Mouse (Mus musculus) adipocyte (in vitro differentiated cells): ENCODE results near the gene Lamc2.
A peak's percentile ranks its signal among the peaks of the same experiment; 100 is the strongest.

ENCODE experiments used
- DNase-seq: peaks from one replicate; pipeline ENCODE4 v3.0.0-alpha.2; 2016; ENCODE audit warnings: low spot score

Gene Lamc2

DNA sequence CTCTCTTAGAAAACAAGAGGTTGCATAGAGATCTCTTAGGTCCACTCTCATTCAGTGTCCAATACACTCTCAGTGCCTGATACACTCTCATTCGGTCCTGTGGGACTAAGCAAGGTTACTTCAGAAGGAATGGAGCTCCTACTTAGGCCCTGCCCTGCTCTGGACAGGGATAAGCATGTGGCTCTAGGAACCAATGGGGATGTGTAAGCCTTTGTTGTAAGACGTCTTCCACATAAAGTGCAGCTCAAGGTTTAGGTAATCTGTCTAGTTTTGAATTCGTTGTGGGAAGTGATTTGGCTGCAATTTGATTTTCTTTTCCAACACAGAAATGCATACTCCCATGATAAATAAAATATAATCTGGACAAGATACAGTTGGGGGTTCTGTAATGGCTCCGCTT is 6.1 kb downstream of the Lamc2 start:
- no peak for DNase-seq

DNA sequence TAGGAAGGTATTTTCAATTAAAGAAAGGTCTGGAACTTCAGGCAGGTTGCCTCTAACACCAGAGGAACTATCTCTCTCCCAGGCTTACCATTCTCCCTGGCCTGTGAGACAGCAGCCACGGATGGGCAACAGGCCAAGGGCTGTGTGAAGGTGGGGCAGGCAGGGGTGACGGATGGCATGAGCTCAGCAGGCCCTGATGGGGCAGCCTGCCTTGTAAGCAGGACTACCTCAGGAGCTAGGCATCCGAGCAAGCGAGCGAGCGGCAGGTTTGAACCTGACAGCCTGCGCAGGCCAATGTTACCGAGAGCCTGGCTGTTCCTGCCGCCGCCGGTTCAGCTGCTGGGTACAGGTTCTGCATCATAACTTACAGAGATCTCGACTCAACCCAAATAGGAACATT is 11.4 kb downstream of the Lamc2 start:
- DNase-seq, result no peak

DNA sequence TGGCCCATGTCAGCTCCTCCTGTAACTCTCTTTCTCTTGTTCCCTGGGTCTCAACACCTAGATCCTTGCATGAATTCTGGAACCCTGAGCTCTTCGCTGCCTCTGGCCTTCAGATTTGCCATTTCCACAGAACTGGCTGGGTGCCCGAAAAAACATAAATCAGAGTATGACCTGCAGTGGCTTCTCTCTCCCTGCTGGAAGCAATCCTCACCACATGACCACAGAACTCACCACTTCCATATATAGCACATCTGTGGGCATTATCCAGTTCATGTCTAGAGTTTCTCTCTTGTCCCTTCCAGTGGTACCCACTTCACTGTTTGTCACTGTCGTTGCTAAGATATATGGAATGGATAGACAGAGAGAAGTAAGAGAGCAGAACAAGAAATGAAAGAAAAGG is 13.0 kb downstream of the Lamc2 start:
- DNase-seq, result peak; percentile 96

DNA sequence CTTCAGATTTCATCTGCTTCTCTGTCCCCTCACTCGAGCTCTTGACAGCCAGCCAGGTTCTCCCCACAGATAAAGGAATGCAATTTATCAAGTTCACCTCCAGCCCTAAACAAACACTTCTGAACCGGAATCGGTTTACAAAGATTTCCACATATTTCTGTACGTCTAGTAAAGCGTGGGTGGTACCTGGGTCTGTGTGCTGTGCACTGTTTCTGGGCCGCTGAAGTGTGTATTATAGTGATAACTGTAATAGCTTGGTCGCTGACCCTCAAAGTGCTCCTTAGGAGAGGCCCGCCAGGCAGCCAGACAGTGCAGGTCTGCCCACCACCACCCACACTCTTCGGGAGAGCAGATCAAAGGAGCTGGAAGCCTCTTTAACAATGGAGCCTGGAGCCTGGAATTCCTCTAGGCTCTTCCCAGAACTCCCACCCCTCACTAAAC is 13.9 kb downstream of the Lamc2 start:
- no peak for DNase-seq

DNA sequence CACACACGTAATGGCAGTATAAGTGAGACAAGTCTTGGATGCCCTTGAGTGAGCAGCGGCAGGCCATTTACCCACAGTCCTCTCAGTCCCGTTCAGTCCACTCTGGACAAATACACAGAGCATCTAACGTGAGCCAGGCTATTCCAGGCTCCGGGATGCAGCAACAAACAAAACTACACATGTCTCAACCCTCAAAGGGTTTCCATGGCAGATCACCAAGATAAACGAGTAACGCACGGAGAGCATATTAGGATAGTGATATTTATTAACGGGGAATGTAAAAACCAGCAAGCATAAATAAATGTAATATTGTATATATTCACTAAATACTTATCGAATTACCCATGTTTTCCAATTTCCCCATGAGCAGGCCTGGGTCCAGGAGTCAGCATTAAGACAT is 15.2 kb downstream of the Lamc2 start:
- DNase-seq, result peak; percentile 56

DNA sequence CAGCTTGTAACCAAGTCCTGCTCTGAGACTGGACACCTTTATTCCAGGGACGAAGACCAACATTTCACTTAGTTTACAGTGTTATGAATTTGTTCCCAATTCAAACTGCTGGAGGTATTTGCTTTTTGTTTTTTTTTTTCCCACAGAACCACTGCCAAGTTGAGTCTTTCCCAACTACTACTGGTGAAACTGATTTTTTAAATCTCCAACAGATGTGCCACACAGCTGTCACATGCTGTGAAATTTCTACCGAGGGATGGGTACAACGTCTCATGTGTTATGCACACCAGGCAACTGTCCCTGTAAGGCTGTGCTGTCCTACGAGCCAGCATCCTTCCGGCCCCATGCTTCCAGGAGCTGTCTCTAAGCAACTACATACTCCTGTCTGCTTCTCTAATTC is 18.0 kb downstream of the Lamc2 start:
- peak; percentile 89 for DNase-seq

DNA sequence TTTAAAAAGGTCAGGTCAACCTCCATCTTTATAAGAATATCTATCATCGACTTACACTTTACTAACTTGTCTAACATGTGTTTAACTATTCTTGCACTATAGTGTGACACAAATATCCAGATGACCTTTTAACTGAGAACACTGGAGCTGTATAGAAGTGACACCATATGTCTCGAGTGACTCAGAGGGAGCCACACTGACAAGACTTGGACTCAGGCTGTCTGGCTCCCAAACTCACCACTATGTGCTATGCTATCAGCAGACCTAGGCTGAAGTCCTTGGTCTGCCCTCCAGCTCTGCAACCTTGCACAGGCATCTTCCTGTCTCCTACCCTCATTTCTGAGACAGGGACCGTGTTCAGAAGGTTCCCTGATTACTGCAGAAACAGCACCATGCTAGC is 22.4 kb downstream of the Lamc2 start:
- no peak for DNase-seq

DNA sequence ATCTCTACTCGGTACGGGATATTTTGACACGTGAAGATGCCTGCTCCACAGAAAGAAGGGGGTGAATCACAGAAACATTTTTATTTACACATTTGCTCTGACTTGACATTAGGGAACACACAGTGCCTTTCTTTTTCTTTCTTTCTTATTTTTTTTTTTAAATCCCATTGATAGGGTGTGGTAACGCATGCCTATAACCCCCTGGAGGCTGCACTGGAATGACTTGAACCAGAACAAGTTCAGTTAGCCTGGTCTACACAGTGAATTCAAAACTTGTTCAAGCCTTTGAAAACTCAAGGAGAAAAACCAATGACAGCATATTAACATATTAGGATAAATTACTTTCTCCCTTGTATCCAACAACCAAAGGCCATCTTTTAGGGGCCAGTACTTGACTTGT is 27.1 kb downstream of the Lamc2 start:
- no peak for DNase-seq

DNA sequence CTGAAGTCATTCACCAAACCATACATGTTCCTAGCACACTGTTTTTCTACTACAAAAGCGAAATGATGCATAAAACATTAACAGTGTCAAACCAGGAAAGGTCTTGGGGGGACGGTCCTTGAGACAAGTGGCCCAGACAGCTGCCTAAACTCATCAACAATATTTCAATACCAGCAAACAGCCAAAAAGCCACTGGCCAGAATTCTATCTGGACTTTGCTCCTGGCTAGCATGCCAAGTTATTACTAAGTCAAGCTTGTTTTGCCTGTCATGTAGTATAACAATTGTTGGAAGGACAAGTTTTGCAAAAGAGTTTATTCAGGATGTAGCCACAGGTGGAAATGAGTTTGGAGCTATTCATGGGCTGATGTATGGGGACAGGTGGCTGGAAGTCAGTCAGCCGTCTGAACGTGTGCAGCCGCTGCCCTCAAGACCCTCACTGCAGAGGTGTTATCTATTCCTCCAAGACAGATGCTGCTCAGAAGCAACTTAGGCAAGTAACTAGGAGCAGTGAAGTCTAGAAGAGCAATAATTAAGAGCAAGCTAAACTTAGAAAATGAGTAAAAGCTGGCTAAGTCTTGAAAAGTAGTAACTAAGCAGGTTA is 29.1 kb downstream of the Lamc2 start:
- DNase-seq, result peak; percentile 55

DNA sequence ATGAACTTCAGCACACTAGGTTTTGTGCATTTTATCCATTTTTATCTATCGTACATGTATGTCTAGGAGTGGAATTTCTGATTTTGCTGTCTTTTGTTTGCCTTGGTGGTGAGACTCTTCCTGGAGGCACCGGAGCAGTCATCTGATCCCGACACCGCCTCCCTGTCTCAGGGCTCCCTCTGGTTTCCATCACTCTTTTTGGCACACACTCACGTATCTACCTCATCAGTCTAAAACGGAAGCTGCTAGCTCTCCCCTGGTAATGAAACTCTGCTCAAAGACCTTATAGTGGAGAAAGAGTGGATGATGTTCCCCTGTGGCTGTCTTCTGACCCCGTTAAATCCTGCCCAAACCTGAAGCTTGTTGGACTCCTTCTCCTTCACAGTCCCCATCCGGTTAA is 30.9 kb downstream of the Lamc2 start:
- DNase-seq, result no peak

DNA sequence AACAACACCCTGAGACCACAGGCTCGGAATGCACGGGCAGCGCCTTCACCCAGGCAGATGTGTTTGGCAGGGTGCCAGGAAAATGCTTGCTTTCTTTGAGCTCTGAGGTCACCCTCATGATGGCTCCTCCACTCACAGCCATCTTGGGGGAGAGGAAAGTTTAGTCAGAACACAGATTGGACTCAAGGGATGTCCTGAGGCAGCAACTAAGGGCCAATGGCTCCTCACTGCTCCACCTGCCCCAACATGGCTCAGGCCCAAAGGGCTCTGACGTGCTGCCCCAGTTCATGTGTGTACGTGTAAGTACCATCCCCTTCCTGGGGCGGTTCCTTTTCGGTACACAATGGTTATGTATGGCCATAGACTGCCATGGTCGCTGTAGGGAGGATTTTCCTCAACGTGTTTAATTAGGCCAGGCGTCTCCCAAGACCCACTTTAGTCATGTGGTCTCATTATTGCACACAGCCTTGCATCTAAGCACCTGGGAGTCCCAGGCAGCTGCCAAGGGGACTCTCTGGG is 32.6 kb downstream of the Lamc2 start:
- no peak for DNase-seq

DNA sequence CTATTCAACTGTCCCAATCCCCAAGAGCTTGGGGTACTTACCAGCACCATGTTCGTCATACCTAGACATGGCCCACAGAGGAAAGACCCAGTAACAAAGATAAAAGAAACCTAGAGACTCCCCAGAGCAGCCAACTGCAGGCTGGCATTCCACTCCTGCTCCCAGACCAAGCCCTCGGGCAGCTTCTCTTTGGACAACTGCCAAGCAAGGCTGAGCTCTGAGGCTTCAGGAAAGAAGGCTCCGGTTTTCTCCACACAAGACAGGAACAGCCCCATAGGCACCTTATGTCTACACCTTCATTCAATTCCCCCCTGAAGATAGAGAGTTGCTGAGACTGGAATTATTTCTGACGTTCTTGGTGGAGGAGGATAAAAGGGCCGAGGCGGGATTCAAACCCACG is 33.7 kb downstream of the Lamc2 start:
- DNase-seq, result peak; percentile 66

DNA sequence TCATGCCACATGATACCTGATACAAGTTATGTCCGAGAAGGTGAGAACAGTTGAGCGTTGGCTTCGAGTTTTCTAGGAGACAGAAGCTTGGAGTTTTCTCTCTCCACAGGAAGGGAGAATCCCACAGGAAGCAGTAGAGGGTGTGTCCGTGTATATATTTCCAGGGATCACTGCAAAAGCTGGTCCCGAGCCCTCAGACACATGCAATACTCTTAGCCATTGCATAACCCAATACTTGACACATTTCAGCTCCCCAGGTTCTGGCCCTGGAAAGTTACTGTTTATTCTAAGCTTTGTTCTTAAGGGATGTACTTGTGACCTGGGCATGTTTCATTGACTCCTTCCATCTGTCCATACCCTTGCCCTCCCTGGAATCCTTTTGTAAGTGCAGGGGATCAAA is 40.5 kb downstream of the Lamc2 start:
- no peak for DNase-seq

DNA sequence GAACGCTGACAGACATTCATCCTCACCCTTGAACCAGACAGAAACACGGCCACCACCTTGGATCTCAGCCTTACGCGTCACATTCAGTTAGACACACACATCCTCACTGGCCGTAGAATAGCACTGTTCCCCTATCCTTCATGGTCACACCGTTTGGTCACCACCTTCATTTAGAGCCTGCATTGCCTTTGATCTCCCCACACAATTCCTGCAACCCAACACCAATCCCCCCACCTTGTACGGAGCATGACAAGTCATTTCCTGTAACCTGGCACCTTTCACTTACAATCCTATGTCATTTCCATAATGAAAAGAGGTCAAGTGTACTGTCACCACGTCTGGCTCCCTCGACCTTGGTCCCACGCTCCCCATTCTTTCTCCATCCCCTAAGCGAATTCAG is 42.2 kb downstream of the Lamc2 start:
- DNase-seq, result no peak

DNA sequence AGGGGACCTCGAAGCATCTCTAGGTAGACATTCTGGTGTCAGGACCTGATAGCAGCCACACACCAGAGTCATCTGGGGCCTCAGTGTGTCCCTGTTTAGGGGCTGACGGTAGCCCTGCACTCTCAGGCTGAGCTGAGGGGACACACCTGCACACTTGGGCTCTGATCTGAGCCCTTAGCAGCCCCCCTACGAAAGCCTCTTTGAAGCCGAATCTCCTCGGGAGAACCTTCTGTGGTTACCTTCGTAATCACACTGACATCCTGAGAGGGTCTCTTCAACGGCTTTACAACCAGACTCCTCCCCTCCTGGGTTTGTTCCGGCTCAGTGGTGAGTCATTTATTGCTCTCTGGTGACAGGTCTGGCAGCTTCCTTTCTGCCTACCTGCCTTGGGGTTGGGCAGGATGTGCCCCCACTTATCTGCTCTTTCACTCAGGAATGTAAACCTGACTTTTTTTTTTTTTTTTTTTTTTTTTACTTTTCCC is 45.5 kb downstream of the Lamc2 start:
- DNase-seq, result no peak

DNA sequence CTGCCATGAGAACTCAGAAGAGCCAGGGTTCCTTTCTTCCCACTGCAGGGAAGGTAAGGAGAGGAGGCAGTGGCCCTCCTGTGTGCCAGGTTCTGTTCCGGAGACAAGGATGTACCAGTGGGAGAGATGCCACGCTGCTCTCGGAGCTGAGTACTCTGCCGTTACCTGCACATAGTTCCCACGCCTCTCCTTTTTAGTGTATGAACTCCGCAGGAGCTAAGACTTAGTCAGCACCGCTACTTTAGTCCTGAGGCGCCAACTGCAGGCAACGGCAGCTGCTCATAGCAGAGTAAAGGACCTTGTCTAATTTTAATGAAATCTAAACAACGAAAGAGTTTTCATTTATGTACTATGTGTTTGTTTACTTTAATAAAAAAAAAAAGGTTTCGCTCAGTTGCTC is 46.0 kb downstream of the Lamc2 start:
- no peak for DNase-seq

DNA sequence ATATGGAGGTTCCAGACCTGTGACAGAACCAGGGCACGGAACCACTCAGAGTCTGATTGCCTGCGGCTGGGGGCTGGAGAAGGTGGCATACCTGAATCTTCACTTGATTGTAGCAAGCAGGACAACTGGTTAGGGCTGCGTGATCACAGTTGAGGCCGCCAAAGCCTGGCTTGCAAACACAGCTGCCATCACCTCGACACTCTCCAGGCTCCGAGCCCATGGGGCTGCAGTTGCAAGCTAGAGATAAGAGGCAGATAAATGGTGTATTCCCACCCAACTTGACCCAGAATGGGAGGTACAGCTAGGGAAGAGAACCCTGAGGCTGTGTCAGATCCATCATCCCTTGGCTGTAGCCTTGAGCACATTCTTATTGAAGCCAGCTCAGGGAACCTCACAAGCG is 46.6 kb downstream of the Lamc2 start:
- DNase-seq, result no peak

DNA sequence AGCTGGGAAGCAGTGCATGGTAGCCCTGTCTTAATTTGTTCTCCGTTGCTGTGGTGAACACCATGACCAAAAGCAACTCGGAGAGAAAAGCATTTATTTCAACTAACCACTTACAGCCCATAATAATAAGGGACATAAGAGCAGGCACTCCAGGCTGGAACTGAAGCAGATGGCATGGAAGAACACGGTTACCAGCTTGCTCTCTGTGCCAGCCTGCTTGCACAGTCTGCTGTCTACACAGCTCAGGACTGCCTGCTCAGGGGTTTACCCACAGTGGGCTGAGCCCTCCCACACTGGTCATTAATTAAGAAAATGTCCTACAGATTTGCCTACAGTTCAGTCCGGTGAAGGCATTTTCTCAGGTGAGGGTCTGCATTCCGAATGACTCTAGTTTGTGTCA is 47.8 kb downstream of the Lamc2 start:
- no peak for DNase-seq

DNA sequence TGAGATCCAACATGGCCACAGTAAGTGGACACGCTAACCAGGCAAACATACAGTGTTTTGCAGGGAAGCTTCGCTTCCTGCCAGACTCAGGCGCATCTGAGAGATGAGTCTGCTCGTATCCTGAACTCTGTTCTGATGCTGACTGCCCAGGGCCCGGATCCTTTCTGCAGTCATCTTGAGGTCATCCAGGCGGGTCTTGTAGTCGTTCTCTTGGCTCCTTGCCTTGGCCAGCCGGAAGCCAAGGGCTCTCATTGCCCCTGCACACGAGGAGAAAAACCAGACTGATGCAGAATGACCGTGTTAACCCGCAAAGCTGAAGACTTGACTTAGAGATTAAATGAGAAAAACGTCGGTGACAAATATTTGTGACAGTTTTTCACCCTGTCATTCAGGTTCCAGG is 49.6 kb downstream of the Lamc2 start:
- DNase-seq, result no peak

DNA sequence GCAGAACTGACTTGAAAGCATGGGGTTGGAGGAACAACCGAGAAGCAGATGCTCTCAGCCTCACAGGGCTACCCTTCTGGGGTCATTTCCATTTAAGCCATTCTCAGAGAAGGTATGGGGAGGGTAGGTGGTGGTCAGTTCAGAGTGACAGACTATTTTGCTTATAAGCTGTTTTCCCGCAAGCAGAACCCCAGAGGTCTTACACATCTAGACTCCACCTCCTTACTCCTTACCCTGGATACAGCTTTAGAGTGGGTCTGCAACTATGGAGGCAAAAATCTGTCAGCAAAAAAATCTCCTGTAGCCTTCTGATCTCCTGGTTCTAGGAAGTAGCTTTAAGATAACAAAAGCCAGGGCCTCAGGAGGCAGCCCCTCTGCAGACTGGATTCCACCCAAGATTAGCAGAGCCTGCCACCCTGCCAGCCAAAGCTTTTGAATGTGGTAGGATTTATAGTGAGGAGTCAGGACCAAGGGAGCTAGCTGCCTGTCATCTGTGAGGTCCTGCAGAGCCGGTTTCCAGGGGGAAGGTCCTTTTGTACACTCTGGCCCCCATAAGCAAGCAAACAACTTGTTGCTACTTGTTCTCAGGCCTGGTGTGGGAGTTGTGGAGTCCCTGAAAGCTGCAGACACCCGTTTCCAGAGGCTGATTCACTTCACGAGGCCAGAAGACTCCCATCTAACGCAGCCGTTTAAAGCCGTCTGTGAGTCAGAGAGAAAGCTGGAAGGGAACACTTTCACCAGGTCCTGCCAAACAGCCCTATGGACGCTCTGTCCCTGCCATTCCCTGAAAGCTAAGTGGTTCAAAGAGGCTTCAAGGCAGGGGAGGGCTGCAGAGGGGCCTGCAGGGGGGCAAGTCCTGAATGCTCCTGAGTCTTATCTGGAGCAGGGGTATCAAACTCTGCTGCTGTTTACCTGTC is 52.1 kb downstream of the Lamc2 start:
- DNase-seq, result peak; percentile 68

DNA sequence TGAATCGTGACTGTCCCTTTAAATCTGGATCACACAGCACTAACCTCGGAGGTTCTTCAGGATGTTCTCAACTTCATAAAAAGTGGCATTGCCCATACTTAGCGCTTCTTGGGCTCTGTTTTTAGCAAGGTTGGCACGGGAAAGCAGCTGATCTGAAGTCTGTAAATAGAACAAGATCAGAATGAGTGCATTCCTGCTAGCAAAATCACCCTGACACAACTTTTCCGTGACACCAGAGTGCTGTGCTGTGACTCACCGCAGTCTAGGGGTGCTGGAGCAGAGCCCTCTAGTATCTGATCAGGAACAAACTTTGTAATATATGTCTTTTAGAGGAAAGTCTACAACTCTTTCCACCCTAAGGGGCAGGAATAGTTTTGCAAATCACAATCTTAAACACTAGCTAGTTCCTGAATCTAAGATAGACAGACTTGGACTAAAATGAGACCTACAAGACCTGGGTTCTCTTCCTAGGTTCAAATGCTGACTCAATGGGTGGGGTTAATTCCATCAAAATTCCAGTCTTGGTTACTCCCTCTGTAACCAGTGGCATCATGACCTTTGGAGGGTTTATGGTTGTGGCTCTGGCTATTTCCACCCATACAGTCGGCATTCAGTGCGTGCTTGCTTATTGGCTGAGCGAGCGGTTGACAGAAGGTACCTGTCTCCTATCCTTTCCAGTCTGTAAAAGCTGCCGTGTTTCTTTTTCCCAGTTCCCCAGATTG is 56.1 kb downstream of the Lamc2 start:
- DNase-seq, result peak; percentile 63

DNA sequence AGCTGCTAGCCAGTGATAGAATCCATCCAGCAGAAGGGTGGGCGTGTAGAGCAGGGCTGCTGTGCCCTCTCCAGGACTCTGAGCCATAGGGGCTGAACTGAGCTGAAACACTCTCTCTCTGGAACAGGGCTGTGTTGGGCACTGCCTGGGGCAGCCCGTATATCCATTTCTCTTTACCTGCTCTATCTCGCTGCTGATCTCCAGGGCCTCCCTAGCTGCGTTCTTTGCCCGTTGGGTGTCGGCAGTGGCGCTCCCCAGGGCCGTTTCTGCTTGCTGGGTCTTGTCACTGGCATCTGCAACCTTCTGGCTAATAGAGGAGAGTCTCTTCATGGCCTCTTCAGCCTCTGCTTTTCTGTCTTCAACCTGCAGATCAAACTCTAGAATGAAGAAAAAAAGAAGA is 57.5 kb downstream of the Lamc2 start:
- no peak for DNase-seq

DNA sequence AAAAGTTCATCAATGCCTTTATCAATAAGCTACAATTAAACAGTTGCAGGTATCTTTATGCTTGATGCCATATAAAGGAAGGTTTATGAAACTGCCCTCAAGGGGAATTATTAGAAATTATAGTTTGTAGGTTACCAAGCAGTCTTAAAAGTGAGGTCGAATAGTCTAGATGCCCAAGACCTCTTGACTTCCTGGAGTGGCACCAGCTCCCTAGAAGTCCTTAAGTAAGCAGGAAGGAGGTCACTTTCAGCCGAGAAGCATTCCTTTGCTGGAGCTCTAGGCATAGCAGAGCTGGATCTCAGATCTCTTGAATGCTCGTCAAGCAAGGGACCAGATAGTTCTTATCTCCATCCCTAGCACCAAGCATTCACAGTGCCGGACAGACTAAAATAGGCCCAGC is 58.6 kb downstream of the Lamc2 start:
- no peak for DNase-seq
